Mouse (Mus musculus) kidney, adult 18-20 months (tissue): ENCODE measurements around the gene Atg7.

ENCODE experiments used
- DNase-seq: peaks from one replicate; pipeline ENCODE4 v3.0.0; 2021

The Atg7 gene

DNA sequence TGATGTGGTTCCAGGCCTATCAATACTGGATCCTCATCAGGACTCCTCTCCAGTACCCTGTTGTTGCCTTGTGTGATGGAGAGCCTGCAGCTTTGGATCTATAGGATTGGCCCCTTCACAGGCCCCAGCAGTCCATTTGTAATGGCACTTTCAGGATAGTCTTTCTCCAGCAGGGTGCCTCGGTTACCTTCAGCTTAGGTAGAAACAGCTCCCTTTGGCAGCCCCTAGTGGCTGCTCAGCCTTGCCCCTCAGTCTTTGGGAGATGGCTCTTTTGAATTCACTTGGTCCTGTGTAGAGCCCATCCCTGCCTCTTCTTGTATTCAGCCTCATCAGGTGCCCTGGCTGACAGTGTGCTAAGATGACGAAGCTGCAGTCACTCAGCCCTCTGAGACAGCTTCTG is 184.0 kb downstream of the Atg7 start:
- no peak for DNase-seq

- DNase-seq, result no peak
These were observed 187.0 kb downstream of the Atg7 start for GRCm38 (mm10) chr6:114829660-114830438.

GRCm38 (mm10) chr6:114831807-114832206 is 188.9 kb downstream of the Atg7 start:
- DNase-seq, result no peak

- no peak for DNase-seq
These were observed 190.3 kb downstream of the Atg7 start for GRCm38 (mm10) chr6:114833058-114833685.

GRCm38 (mm10) chr6:114833791-114834346 is 191.0 kb downstream of the Atg7 start:
- DNase-seq, result peak; percentile 46

- no peak for DNase-seq
These were observed 192.4 kb downstream of the Atg7 start for GRCm38 (mm10) chr6:114835344-114835743.

DNA sequence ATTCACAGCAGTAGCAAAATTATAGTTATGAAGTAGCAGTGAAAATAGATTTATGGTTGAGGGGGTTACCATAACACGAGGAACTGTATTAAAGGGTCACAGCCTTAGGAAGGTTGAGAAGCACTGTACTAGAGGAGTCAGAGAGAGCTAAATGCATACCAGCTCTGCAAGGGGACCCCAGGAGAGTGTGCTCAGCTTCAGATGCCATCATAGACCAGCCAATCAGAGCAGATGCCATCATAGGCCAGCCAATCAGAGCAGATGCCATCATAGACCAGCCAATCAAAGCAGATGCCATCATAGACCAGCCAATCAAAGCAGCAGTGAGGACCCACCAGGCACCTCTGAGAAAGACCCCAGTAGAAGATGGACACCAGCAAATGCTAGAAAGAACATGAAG is 192.9 kb downstream of the Atg7 start:
- no peak for DNase-seq

DNA sequence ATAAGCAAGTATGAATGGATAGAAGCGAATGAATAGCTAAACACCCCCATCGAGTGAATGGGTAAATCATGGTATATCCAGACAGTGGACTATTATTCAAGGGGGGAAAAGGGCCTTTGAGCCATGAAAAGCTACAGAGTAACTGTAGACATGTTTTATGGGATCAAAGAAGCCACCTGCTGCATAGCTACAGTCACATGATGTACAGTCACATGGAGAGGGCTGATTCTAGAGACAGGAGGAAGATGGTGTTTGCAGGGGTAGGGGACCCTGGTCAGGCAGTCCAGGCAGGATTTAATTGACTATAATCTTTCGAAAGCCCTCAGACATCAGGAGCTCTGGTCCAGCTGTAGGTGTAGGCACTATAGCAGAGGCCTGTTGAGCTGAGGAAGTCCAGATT is 193.5 kb downstream of the Atg7 start:
- DNase-seq, result no peak

- DNase-seq, result no peak
These were observed 196.0 kb downstream of the Atg7 start for GRCm38 (mm10) chr6:114838872-114839271.

- DNase-seq, result no peak
These were observed 197.1 kb downstream of the Atg7 start for GRCm38 (mm10) chr6:114840012-114840411.

- DNase-seq, result no peak
These were observed 199.2 kb downstream of the Atg7 start for GRCm38 (mm10) chr6:114842131-114842530.

- no peak for DNase-seq
These were observed 200.0 kb downstream of the Atg7 start for GRCm38 (mm10) chr6:114842863-114843262.

- DNase-seq, result no peak
These were observed 203.4 kb downstream of the Atg7 start for GRCm38 (mm10) chr6:114846153-114846772.

- DNase-seq, result no peak
These were observed 204.8 kb downstream of the Atg7 start for GRCm38 (mm10) chr6:114847582-114848174.

DNA sequence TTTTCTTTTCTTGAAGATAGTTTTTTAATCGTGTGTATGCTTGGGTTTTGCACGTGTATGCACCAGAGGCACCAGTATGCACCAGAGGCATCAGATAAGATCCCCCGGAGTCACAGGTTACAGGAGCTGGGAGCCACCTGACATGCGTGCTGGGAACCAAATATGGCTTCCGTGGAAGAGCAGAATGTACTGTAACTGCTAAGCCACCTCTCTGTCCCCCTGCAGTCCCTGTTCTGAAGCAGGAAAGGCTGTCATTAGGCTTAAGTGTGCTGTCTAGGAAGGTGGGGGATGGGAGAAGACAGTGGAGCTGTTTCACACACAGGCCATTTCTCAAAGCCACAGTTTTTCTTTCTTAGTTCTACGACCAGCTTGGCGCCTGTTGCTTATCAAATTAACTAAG is 205.9 kb downstream of the Atg7 start:
- no peak for DNase-seq

DNA sequence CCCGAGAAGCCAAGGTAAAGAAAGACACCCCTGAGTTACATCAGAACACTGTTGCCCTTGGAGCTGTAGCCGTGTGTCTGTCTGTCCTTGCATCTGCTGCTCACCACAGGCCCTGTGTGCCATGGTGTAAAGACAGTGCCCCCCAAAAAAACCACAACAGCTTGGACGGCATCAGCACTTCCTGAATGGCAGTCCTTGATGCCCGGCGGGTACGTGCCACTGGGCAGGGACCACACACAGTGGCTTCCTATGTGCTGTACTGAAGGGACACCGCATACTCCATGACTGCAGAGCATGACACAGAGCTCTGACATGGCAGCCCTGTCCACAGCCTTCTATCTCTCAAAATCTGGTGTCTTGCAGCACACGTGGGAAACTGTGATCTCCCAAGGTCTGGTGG is 206.9 kb downstream of the Atg7 start:
- DNase-seq, result no peak

GRCm38 (mm10) chr6:114851688-114852087 is 208.8 kb downstream of the Atg7 start:
- DNase-seq, result no peak

DNA sequence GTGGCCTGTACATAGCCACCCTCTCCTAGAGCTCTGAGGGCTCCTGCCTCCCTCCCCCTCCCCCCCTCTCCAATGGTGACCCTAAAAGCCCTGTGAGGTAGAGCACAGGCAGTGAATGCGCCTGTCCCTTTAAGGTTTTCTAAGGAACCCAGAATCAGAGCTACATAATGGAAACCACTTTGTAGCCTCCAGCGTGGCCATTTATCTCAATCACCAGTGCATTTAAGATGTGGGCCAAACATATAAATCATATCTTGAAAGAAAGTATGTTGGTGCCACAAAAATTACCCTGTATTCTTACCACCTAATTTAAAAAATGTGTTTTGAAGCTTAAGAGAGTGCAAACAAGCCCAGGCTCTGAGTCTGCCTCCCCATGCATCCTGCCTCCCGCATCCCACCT is 209.8 kb downstream of the Atg7 start:
- DNase-seq, result no peak

DNA sequence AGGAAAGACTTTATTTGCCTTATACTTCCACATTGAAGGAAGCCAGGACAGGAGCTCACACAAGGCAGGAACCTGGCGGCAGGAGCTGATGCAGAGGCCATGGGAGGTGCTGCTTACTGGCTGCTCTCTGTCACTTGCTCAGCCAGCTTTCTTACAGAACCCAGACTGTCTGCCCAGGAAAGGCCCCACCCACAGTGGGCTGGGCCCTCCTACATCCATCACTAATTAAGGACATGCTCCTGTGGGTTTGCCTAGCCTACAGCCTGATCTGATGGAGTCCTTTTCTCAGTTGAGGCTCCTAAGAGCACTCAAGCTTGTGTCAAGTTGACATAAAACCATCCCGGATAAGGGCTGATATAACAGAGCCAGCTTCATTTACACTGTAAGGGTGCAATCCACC is 211.5 kb downstream of the Atg7 start:
- DNase-seq, result no peak

DNA sequence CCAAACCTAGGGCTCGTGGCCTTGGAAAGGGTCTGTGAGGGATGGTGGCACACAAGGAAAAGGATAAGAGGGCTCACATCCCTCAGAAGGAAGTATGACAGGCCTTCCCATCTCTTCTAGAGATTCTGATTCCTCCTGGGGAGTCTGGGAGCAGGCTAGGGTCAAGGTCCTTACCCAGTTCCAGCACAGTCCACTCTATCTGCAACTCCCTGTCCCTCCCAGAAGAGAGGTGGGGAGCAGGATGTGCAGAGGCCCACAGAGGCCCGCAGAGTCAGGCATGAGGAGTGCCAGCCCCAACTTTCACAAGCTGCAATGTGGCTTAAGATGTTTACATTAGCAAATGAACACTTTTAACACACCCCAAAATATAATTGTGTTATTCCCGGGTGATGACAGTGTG is 212.7 kb downstream of the Atg7 start:
- DNase-seq, result no peak

GRCm38 (mm10) chr6:114856501-114856900 is 213.6 kb downstream of the Atg7 start:
- DNase-seq, result no peak

DNA sequence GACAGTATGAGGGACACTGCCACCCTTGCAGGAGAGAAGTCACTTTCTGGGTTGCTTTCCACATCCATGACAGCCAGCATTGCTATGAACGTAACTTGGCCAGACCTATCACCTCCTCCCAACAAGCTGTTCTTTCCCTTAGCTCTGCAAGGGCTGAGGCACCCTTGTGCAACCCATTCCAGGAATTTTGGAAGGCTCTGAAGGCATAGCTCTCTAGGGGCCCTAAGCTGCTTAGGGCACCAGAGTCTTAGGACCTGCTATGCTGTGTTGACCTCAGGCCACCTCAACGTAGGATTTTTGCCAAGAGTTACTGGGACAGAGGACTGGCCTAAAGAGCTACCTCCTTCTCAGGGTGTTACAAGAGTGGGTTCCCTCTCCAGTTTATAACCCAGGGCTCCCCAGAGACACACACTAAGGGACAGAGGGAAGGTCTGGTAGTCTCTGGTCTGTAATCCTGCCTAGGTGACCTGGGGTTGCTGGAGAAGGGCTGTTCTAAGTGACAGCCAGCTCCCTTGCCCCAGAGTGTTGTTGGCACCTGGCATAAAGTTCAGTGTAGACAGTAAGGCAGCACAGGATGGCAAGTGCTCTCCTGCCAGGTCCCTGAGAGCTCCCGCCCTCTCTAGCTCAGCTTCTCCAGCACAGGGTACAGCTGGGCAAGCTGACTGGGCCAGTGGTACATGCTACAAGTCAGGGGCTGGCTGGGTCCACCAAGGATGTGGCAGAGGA is 215.3 kb downstream of the Atg7 start:
- DNase-seq, result no peak

GRCm38 (mm10) chr6:114858722-114859053 is 215.8 kb downstream of the Atg7 start:
- no peak for DNase-seq
